Mouse (Mus musculus): Measurements from ENCODE around the gene Hnrnpa0. TPM values are rescaled to one million over a fixed set of nuclear protein-coding genes. Genes with fewer than 3 reads are reported as not detected.
"Not testable (repeated sequence)": the region's sequence is repeated elsewhere in the genome, so short reads cannot be mapped to it uniquely, and the experiment has no call there.

Gene Hnrnpa0
- total RNA-seq (2021): 10 to 100 TPM; 57.3 to 65.1 TPM
- long read RNA-seq, experiment 1, transcript Hnrnpa0-201 (1 exons, 2,678 nt): major isoform, 6 of 6 reads
- long read RNA-seq, experiment 1, partial matches to known transcripts: 0 of 6 reads
- long read RNA-seq, experiment 1, other reads (novel, unspliced or antisense): 0 of 6 reads
- long read RNA-seq, experiment 2, partial matches to known transcripts: 0 of 3 reads
- long read RNA-seq, experiment 2, other reads (novel, unspliced or antisense): 0 of 3 reads

DNA sequence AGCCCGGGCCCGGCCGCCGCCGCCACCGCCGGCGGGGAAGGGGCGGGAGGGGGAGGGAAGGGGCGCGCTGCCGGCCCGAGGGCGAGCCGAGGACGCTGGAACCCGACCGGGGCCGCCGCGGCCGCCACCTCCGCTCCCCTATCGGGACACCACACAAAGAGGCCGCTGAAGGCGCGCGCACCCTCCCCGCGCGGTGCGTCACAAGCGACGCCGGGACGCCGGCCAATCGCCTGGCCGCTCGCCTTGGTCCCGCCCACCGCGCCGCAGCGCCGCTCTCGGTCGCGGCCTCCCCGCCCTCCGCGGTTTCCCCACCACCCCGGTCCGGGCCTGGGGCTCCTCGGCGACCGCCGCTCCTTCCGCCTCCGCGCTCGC lies at the start of gene Hnrnpa0:
TSS of gene Hnrnpa0 (minus strand) at position 161 of the 372 bp plus-strand sequence.
- intact Hi-C loops (cut with DNase I; ENCODE audit: low total_unique reads): no loop called here
- peak; percentile 95 for DNase-seq

DNA sequence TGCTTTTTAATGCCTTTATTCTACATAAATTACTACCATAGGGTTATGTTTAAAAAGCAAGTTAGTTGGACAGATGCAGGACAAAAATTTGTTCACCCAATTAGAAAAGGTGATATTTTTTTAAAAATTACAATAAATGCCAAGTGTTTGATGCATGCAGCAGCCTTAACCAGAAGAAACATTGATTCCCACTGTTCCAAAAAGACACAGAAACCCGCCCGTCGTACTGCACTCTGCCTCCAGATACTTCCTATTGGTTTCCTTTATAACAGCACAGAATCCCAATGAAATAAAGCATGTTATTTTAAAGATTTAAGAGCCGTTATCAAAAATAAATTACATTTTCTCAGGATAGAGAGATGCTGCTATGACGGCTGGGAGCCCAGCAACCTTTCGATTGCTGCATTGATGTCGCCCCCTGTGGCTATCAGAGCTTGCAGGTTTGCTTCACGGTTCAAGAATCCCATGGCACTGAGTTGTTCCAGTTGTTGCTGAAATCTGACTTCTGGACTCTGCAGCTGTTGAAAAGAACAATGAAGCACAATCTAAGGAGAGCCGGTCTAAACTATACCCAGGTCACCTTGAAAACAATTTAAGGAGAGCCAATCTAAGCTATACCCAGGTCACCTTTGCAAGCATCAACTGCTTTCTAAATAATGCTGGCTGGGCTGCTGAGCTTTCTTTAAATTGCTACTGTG lies 49.3 kb upstream of the Hnrnpa0 start:
- intact Hi-C loops (cut with DNase I; ENCODE audit: low total_unique reads): no loop called here

GRCm38 (mm10) chr13:58176105-58176504 lies 47.7 kb upstream of the Hnrnpa0 start:
- intact Hi-C loops (cut with DNase I; ENCODE audit: low total_unique reads): no loop called here
- DNase-seq: no peak

More for the DNA sequence above, 49.3 kb upstream of the Hnrnpa0 start:
- peak; percentile 99 for DNase-seq

DNA sequence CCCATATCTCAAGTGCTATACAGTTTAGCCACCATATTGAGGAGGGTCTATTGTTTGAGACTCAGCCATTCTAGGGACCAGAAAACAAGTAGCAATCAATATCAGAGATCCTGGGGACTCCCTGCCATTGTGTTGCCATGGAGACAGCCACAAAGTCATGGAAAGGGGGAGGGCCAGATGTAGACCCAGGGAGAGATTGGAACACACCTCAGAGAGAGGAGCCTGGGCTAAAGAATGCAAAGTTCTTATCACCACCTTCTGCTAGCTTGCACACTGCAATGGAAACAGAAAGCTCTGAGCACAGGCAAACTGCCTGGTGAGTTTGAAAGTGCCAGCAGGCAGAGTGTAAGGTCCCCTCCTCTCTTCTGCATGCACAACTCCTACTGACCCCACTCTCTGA lies 39.8 kb upstream of the Hnrnpa0 start:
- DNase-seq: no peak
- intact Hi-C loops (cut with DNase I; ENCODE audit: low total_unique reads): no loop called here

DNA sequence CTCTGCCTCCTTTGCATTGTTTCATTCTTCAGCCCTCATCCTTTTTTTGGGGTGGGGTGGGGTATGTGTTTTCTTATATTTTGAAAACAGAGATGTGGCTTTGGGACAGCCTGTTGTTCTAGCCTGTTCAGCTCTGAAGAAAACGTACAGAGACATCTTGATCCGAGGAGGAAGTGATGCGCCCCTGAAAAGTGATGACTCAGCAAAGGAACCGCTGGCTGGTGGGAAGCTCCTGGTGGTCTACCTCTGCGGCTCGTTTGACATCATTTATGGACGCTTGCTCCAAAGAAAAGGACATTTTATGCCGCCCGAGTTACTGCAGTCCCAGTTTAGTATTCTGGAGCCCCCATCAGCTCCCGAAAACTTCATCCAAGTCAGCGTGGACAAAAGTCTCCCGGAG lies 35.0 kb upstream of the Hnrnpa0 start:
- intact Hi-C loops (cut with DNase I; ENCODE audit: low total_unique reads): no loop called here
- DNase-seq: no peak

GRCm38 (mm10) chr13:58160761-58161160 lies 32.4 kb upstream of the Hnrnpa0 start:
- no peak for DNase-seq
- intact Hi-C loops (cut with DNase I; ENCODE audit: low total_unique reads): no loop called here

DNA sequence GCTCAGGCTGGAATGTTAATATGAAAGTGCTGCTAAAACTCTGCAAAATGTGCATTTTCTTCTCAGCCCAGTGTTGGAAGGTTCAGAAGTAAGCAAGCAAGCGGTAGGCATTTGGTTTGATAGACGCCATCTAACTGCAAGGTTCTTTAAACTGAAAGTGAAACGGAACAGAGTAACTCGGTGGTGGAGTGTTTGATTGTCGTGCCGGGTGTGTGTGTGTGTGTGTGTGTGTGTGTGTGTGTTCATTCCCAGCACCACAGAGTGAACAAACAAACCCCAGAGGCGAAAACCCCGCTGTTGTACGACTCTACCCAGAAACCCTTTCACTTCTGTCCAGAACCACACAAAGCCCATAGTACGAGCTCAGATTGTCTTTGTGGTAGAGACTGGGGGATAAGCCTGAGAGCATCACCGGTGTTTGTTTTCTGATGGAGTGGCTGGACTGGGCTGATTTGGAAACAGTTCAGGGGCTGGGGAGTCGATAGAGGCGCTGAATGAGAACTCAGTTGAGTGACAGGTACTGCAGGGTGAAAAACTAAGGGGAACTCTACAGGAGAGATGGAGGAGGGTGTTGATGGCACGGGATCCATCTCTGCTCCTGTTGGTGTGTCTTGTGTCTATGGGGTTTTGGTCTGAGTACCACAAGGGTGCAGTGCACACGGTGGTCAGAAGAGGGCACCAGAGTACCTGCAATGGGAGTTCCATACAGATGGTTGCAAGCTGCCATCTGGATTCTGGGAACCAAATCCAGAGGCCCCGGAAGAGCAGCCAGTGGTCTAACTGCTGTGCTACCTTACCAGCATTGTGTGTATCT lies 29.9 kb upstream of the Hnrnpa0 start:
- peak; percentile 82 for DNase-seq
- intact Hi-C loops (cut with DNase I; ENCODE audit: low total_unique reads): loop anchor here (2.0 to 10.0 kb wide), 2 partner anchors 80 to 226 kb away; partner anchors contain the start of gene 2210016F16Rik

GRCm38 (mm10) chr13:58157447-58158098 lies 29.2 kb upstream of the Hnrnpa0 start, which contains the start of gene Idnk:
Gene Idnk, plus strand, starts transcription at chr13:58157649.
- intact Hi-C loops (cut with DNase I; ENCODE audit: low total_unique reads): loop anchor here (2.0 to 10.0 kb wide), 2 partner anchors 81 to 227 kb away; partner anchors contain the start of gene 2210016F16Rik
- DNase-seq: peak; percentile 91

DNA sequence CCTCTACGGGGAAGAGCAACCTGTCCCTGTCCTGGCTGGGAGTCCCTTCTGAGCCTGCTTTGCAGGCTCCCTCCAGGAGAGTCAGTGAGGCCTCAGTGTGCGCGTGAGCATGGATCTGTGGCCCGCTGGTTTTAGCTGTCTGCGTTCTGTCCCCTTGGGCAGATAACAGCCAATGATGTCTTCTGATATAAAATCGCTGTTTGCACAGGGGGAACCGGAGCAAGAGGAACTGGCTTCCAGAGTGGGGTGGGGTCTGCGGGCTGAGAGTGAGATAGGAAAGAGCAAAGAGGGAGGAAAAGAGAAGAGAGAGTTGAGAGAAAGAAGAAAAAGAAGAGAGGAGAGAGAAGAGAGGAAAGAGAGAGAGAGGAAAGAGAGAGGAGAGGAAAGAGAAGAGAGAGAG lies 28.7 kb upstream of the Hnrnpa0 start:
- intact Hi-C loops (cut with DNase I; ENCODE audit: low total_unique reads): loop anchor here (10.0 kb wide), 1 partner anchor 228 kb away; the partner anchor contains the start of gene 2210016F16Rik
- DNase-seq: no peak

GRCm38 (mm10) chr13:58156031-58156430 lies 27.7 kb upstream of the Hnrnpa0 start:
- no peak for DNase-seq
- intact Hi-C loops (cut with DNase I; ENCODE audit: low total_unique reads): loop anchor here (10.0 kb wide), 1 partner anchor 229 kb away; the partner anchor contains the start of gene 2210016F16Rik

DNA sequence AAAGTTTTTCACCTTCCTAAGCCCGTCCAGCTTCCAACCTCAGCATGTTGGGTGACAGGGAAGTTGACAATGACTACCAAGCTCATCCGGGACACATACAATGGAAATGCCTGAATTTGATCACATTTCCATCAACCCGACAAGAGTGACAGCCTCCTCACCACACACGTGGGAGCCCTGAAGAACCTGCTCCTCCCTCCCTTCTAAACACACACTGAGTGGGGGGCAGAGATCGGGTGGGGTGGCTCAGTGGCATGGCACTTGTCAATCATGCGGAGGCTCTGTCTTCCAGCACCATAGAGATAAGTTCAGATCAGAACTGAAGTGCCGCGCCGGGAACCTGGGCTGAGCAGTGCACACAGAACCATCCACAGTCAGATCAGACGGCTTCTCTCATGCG lies 22.1 kb upstream of the Hnrnpa0 start:
- intact Hi-C loops (cut with DNase I; ENCODE audit: low total_unique reads): loop anchor here (10.0 kb wide), 1 partner anchor 234 kb away; the partner anchor contains the start of gene 2210016F16Rik

GRCm38 (mm10) chr13:58149629-58150028 lies 21.3 kb upstream of the Hnrnpa0 start:
- no peak for DNase-seq
- intact Hi-C loops (cut with DNase I; ENCODE audit: low total_unique reads): loop anchor here (10.0 kb wide), 1 partner anchor 235 kb away; the partner anchor contains the start of gene 2210016F16Rik

More for the DNA sequence above, 22.1 kb upstream of the Hnrnpa0 start:
- DNase-seq: no peak

GRCm38 (mm10) chr13:58149033-58149558 lies 20.7 kb upstream of the Hnrnpa0 start:
- intact Hi-C loops (cut with DNase I; ENCODE audit: low total_unique reads): no loop called here
- no peak for DNase-seq

GRCm38 (mm10) chr13:58148256-58148831 lies 20.0 kb upstream of the Hnrnpa0 start:
- no peak for DNase-seq
- intact Hi-C loops (cut with DNase I; ENCODE audit: low total_unique reads): no loop called here

DNA sequence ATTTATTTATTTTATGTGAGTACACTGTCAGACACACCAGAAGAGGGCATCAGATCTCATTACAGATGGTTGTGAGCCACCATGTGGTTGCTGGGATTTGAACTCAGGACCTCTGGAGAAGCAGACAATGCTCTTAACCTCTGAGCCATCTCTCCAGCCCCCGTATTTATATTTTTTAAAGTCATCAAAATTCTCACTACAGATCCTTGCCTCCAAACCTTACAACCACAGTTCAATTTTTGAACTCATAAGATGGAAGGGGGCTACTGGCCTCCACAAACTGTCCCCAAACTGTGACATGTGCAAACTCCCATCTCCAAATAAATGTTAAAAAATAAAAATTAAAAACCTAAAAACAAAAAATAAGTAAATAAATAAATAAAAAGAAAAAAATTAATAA lies 19.4 kb upstream of the Hnrnpa0 start:
- no peak for DNase-seq
- intact Hi-C loops (cut with DNase I; ENCODE audit: low total_unique reads): no loop called here

- intact Hi-C loops (cut with DNase I; ENCODE audit: low total_unique reads); DNase-seq: not testable (repeated sequence)
These were observed 18.2 kb upstream of the Hnrnpa0 start for GRCm38 (mm10) chr13:58146603-58147002.

GRCm38 (mm10) chr13:58131692-58132091 lies 3.3 kb upstream of the Hnrnpa0 start:
- DNase-seq: no peak
- intact Hi-C loops (cut with DNase I; ENCODE audit: low total_unique reads): no loop called here

DNA sequence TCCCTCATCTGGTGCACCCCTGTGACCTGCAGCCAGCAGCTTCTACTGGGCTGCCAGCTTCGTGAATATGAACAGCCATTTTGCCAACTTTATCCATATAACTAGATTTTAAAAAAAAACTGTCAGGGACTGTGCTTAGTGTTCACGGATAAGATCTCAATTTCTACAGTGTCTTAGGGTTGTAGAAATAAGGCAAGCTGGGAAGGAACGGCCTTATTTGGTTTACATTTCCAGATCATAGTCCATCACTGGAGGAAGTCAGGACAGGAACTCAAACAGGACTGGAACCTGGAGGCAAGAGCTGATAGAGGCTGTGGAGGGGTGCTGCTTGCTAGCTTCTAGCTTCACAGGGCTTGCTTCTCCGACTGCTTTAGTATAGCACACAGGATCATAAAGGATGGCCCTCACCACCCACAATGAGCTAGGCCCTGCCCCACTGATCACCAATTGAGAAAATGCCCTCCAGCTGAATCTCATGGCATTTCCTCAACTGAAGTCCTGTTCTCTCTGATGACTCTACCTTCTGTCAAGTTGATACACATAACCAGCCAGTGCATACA lies 1.4 kb upstream of the Hnrnpa0 start:
- intact Hi-C loops (cut with DNase I; ENCODE audit: low total_unique reads): no loop called here
- no peak for DNase-seq

Data from gastrocnemius, postnatal 14 days (tissue).